Mouse (Mus musculus) adrenal gland, adult 2 months (tissue): ENCODE data around the gene Rbm18. TPM values are rescaled to one million over a fixed set of nuclear protein-coding genes. Genes with fewer than 3 reads are reported as not detected.

ENCODE experiments used
- DNase-seq: peaks from one replicate; pipeline ENCODE4 v3.0.0; 2021
- polyA plus RNA-seq: library from polyadenylated mRNA; depleted of rRNA; stranded (reverse); fragments of >200 nt; gene quantifications from 2 replicates; pipeline ENCODE4 v1.2.3, GENCODE M21; 2012
- total RNA-seq, 2 experiments: library from RNA; stranded (reverse); gene quantifications; 2 replicates each; pipeline ENCODE4 v1.2.3; 2021

Rbm18 gene
- total and polyA plus RNA-seq, 3 experiments: 3.2 to 27.1 (median 27.0) TPM

DNA sequence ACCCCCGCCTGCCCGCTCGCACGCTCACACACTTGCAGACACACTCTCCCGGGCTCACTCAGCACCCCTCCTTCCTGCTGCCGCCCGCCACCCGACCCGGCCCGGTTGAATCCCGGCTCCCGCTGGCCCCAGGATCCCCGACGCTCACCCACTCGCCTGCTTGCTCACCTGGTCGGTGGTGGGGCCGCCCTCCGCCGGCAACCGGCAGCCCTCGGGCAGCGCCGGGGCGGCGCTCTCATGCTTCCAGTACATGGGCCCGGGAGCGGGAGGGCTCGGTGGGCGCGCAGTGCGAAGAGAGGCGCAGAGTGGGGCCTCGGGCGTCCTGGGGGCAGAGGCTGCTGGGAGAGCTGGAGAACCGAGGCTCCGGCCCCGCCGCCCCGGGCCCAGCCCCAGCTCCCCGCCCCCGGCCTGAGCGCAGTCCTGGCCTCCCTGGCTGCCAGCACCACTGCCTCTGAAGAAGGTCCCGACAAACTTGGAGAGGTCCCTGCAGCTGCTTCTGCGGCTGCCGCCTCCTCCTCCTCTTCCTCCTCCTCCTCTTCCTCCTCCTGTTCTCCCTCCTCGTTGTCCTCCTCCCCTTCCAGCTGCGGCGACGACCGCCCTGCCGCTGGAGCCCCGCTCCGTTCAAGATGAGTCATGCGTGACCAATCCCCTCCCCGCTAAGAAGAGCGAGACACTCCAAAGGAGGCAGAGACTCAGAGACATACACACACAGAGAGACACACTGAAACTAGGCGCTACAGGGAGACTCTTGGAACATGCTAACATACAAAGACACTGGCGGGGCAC, 31.4 kb downstream of the Rbm18 start, which contains the start of gene Lhx6:
Lhx6 (minus strand) TSS at position 453 of the 786 bp plus-strand sequence.
- DNase-seq: peak; percentile 54

- DNase-seq: no peak
These were observed 32.1 kb downstream of the Rbm18 start for GRCm38 (mm10) chr2:36104436-36104955.

GRCm38 (mm10) chr2:36103555-36104367, 32.8 kb downstream of the Rbm18 start:
- peak; percentile 45 for DNase-seq

- DNase-seq: no peak
These were observed 33.5 kb downstream of the Rbm18 start for GRCm38 (mm10) chr2:36103069-36103554.

- peak; percentile 33 for DNase-seq
These were observed 34.0 kb downstream of the Rbm18 start for GRCm38 (mm10) chr2:36102559-36102946.

GRCm38 (mm10) chr2:36101866-36102558, 34.6 kb downstream of the Rbm18 start:
- DNase-seq: no peak

DNA sequence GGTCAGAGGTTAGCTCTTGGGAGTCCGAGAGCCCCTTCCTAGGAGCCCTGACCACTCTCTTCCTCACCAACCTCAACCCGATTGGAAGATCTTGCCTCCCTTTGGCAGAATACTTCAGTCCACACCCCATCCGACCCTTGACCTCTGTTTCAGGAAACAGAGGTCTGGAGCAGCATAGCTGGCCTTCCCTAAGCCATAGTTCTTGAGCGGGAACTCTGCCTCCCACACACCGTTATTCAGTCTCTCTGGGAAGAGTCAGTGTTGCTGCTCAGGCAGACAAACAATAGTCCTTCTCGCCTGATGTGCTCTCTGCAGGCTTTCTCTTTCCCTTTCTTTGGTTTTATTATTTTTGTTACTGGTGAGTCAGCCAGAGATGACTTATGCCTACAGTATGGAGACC, 36.8 kb downstream of the Rbm18 start:
- DNase-seq: no peak

DNA sequence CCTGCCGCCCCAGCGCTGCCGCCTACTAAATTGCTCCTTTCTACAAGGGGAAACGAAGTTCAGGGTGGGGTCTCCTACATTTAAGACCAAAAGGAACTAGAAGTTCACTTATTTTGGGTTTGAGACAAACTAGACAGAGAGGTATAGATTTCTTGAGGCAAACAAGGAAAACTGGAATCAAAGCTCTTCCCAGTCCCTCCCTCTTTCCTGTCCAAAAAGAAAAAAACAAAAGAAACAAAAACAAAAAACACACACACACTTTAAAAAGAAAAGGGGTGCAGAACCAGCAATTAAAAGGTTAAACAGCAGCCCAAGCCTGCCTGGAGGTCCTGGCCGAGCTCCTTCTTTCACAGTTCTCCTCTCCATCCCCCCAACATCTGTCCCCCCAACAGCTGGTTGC, 38.6 kb downstream of the Rbm18 start:
- DNase-seq: no peak

- DNase-seq: no peak
These were observed 39.3 kb downstream of the Rbm18 start for GRCm38 (mm10) chr2:36097129-36097815.

DNA sequence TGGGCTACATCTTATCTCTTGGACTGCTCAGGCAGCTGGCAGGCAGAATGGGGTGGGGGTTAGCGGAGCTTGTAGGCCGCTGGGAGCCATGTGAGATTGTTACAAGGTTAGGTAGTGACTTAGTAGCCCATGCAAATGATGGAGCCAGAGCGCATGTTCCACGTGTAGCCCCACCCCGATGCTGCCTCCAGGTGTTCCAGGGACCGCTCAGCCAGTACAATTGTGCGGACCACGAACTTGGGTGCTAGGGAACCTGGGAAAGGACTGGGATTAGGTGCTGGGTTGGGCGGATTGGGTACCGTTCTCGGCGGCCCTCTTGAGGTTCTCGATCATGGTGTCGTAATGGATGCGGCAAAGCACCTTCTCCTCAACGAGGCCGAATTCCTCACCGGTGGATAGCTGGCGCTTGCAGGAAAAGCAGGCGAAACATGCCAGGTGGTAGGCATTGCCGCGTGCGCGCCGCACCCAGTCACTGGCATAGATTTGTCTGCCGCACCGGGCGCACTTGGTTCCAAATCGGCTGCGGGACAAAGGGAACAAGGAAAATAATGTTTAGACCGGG, 42.6 kb downstream of the Rbm18 start:
- no peak for DNase-seq

DNA sequence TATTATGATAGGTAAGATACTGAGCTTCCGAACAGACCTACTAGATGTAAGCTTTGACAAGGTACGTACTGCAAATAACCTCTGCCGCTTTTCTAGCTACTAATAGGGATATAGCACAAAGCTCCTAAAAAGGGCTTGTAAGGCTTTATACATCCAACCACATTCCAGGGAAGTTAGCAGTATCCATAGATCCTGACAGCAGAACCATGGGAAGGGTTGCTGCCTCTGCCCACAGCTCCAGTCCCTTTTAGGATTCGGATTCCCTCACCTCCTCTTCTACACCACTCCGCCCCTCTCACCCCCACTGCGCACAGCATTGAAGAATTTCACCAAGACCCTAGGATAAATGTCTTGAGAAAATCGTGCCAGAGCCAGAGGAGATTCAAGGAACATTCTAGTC, 43.3 kb downstream of the Rbm18 start:
- no peak for DNase-seq

GRCm38 (mm10) chr2:36092748-36093147, 43.8 kb downstream of the Rbm18 start:
- no peak for DNase-seq

DNA sequence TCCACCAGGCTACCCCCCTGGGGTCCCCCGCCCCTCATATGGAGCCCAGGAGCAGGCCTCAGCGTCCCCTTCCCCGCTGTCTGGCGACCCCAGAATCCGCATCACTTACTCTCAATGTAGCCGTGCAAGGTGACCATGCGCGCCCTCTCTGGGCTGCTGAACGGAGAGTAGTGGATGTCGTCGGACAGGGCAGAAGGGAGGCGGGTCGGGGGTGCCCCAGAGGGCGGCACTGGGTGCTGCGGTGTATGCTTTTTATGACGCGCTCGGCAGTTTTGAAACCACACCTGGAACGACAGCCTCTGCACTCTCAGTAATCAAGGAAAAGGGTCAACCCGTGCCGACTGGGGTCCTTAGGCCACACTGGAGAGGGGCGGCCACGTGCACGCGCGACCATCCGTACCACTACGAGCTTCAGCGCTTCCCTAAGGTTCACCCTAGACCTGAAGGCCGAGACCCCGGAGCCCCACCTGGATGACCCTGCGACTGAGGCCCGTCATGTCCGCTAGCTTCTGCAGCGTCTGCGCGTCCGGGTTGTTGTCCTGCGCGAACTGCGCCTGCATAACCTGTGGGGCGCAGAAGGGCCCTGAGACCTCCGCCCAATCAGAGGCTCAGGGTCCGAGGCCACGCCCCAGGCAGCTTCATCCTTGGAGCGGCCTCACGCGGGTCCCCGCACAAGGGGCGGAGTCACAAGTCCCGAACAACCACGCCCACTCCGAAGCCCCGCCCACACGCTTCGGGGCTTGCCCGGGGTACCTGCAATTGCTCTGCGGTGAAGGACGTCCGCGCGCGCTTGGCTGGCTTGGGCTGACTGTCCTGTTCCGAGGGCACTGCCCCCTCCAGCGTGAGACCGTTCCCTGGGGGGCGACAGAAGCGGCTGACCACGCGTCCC, 45.5 kb downstream of the Rbm18 start:
- DNase-seq: peak; percentile 76

GRCm38 (mm10) chr2:36089190-36089589, 47.4 kb downstream of the Rbm18 start:
- DNase-seq: no peak

- no peak for DNase-seq
These were observed 51.5 kb downstream of the Rbm18 start for GRCm38 (mm10) chr2:36085041-36085440.

DNA sequence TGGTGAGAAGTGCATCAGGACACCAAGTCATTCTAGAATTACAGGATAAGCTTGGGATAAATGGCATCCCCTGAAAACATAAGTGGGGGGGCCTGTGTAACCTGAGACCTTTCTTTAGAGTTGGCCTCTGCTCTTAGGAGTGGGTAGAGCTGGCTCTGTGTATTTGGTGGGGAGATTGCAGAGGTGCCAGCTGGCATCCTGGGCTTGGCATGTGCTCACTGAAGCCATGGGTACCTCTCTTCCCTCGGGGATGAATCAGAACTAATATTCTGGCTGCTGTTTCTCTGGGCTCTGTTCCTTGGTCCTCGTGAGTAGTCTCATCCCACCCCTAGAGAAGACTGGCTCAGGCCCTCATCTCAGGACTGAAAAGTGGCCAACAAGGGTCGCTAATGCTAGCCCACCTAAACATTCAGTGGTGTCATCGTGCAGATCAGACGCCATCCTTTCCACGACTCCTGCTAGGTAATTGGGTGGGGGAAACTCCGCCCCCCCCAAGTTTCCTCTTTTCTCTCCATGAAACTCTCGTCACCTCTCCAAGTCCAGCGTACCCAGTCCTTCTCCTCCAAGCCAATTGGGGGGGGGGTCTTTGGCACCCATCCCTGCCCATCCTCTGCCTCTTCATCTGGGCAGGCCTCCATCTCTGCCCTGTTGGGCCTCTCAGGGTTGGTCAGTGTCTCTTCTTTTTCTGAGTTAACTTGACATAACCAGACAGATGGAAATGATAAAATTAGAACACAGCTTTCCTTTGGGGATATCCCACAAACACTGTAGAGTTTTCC, 53.6 kb downstream of the Rbm18 start:
- no peak for DNase-seq

DNA sequence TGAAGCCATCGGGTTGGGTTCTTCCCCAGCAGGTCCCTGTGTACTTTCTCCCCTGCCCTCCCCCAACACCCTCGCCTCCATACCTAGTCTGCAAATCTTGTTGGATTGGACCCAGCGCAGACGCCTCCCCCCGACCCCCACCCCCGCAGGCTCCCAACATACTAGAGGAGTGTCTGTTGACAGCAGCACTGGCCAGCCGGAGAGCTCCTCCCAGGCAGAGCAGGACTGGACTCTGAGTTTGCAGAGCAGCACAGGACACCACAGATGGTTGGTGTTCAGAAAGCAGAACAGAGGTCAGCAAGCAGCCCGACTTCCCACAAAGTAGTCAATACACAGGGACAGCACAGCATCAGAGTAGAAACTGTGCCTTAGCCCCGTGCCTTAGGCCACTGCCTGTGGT, 55.1 kb downstream of the Rbm18 start:
- no peak for DNase-seq

DNA sequence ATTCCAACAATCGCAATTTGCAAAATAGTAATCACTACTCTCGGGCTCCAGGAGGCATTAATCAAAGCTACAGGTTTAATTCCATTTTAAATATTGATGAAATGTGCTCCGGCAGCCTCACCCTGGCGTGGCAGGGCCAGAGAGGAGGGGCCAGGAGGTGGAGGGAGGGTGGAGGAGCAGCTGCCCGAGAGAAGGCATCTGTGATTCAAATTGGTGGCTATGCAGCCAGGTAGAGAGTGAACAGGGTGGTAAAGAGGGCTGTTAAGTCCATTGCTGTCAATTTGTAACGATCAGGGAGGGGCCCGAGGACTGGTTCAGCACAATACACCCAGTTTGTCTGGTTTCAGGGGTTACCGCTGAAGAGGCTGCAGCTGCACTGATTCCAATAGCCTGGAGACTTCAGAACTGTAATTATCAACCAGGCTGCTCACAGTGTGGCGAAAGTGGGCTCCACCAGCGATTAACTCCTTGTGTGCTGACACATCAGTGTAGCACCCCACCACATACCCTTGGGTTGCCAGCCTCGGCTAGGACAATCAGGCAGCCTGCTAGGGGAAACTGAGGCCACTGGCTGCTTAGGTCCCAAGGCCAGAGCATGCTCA, 59.3 kb downstream of the Rbm18 start:
- no peak for DNase-seq

DNA sequence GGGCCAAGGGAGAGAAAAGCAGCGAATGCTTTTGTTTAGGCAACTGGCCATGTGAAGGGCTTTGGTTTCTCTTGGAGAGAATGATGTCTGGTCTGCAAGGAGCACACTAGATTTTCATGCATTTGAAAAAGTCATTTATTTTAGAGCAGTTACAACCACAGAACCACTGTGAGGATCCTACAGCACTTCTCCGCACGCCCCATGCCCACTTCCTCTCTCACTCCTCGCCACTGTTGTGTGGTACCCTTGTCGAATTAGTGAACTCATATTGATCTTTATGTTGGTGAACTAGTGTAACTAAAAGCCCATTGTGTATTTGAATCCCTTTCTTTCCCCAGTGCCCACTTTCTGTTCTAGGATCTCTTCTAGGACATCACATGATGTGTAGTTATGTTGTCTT, 61.4 kb downstream of the Rbm18 start:
- DNase-seq: no peak
